Mouse (Mus musculus): ENCODE measurements around the gene Slc2a5.

- TF ChIP-seq NELFE (IDR thresholded peaks at IDR 0.05; ENCODE audit: low read depth, low read length) (no peak), EP300 (IDR thresholded peaks at IDR 0.05; ENCODE audit: low read depth in 1 of 2, low read length in 2 of 2) (no peak), CTCF (IDR thresholded peaks at IDR 0.05 in 2 of 3, conservative IDR thresholded peaks at IDR 0.05 in 1 of 3; ENCODE audit: control insufficient read depth in 1 of 3, insufficient read depth in 1 of 3, low read depth in 2 of 3, low read length in 3 of 3, poor library complexity in 1 of 3, severe bottlenecking in 1 of 3) (peak; percentile 39 to 73 (median 56)), BHLHE40 (IDR thresholded peaks at IDR 0.05; ENCODE audit: borderline replicate concordance, low read depth, low read length) (no peak), CHD2 (IDR thresholded peaks at IDR 0.05; ENCODE audit: low read length) (no peak), SMC3 (IDR thresholded peaks at IDR 0.05; ENCODE audit: low read depth, low read length) (peak; percentile 73), GATA1 (IDR thresholded peaks at IDR 0.05; ENCODE audit: low read depth, low read length) (no peak), GABPA (IDR thresholded peaks at IDR 0.05; ENCODE audit: low read depth, low read length) (no peak), SIN3A (IDR thresholded peaks at IDR 0.05; ENCODE audit: low read length) (no peak)
Measured at GRCm38 (mm10) chr4:150173281-150173680, 54.2 kb downstream of the Slc2a5 start.

Measured in MEL (cell line).